Mouse (Mus musculus) CH12F3 (cell line): ENCODE measurements around the gene Llph.
"Not testable (repeated sequence)": the region's sequence is repeated elsewhere in the genome, so short reads cannot be mapped to it uniquely, and the experiment has no call there.

ENCODE experiments used
- in situ Hi-C: fragments of 300-500 bp; cut with MboI; formaldehyde crosslinking; loops from 2 replicates; pipeline ENCODE4 v1.14.3; 2020; ENCODE audit warnings: low sequenced_read_pairs

Gene Llph

GRCm38 (mm10) chr10:120226871-120227661 is at the start of gene Llph:
Llph (plus strand) TSS chr10:120227070.
- in situ Hi-C loops: loop anchor here (25.0 kb wide), 2 partner anchors 635 to 1035 kb away; no protein-coding TSS in a partner anchor

DNA sequence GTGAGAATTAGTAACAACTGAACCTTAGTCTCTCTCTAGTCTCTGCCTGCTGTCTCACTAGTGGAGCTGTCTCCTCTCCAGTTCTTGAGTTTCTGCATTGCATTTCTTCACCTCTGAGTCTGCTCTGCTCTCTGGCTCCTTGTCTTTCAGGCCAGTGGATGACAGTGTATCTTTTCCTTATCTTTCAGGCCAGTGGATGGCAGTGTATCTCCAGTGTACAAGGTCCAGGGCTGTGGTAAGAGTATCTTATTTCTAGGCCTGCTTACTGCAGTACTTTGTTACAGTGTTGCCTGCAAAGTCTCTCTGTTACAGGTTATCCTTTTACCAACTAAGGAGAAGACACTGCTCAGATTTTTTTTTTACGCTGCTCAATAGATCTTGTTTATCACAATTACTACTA is 44.0 kb upstream of the Llph start:
- in situ Hi-C loops: no loop called here

DNA sequence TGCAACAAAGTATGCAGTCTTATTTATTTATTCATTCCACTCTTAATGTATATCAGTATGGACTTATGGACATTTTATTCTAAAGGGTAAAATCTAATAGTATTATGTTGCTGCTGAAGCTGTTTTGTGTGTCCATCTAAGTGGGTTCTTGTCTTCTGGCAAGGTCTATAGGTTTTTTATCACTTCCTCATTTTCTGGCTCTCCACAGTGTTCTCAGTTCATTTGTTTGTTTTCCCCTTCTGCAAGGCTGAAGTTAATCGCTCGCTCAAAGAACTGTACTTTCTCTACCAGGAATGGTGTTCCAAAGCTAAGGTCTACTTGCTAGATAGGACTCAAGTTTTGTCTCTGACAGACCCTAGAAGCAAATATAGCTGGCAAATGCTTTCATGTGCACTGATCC is 43.5 kb upstream of the Llph start:
- in situ Hi-C loops: no loop called here

DNA sequence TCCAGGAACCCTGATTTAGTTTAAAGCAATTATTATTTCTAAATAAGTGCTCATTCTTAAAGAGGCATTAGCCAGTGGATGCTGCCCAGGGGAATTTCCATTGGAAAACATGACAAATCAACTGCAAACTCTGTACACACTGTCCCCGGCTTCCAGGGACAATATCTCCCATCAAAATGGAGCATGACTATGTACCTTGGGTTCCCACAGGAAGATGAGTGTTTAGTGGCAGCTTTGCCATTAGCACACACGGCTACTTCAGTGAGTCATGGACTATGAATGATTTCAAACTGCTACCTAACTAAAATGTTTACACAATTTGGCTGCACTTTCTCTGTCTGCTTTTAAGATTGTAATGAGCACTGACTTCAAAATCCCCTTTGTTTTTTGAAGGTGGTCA is 38.4 kb upstream of the Llph start:
- in situ Hi-C loops: no loop called here

- in situ Hi-C loops: no loop called here
Observed at GRCm38 (mm10) chr10:120189276-120189675, 37.6 kb upstream of the Llph start.

DNA sequence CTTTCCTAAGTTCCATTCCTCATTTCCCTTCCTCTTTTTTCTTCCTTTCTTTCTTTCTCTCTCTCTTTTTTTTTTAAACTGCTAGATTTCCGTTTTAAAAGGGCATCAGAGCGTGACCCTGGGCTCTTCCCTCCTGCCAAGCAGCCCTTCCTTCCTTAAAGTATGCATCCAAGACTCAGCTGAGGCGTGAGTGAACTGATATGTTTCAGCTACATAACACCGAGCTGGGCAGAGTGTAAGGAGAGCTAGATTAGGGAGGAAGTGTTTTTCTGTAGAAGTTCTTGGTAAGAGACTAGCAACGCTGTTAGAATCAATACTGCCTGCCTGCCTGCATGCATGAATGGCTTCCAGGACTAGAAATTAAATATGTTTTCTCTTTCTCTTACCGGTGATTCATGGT is 37.1 kb upstream of the Llph start:
- in situ Hi-C loops: no loop called here

DNA sequence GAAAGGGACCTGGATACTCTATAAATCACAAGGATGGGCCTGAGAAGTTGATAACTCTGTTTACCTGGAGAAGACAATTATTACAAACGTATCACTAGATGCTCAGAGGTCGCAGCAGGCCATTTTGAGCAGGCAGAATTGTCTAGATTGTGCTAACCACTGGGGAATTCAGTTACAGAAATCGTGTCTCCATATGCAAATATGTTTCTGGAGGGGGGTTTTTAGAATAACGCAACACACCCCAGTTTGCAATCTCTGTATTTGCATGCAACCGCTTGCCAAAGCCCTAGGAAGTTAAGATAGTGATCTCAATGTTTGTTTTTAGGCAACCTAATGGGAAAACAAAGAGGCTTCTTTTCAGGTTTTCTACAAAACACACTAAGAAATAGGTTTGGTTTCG is 35.7 kb upstream of the Llph start:
- in situ Hi-C loops: no loop called here

- in situ Hi-C loops: no loop called here
Observed at GRCm38 (mm10) chr10:120192278-120192677, 34.6 kb upstream of the Llph start.

DNA sequence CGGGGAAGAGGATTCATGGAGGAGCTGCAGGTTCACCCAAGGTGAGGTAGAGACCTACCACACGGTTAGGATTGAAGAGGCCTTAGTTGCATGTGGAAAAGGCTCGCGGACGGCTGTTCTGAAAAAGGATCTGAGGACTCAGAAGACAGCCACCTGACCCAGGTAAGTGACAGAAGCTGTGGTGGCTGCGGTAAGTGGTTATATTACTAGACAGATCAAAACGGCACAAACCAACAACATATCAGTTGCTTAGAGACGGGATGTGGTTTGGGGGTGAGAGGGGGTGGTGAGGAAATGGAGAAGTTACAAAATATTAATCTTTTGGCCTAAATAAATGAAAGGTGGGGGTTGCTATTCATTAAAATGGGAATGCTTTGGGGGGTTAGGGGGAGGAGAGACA is 33.6 kb upstream of the Llph start:
- in situ Hi-C loops: no loop called here

- in situ Hi-C loops: no loop called here
Observed at GRCm38 (mm10) chr10:120197061-120197835, 29.6 kb upstream of the Llph start.

DNA sequence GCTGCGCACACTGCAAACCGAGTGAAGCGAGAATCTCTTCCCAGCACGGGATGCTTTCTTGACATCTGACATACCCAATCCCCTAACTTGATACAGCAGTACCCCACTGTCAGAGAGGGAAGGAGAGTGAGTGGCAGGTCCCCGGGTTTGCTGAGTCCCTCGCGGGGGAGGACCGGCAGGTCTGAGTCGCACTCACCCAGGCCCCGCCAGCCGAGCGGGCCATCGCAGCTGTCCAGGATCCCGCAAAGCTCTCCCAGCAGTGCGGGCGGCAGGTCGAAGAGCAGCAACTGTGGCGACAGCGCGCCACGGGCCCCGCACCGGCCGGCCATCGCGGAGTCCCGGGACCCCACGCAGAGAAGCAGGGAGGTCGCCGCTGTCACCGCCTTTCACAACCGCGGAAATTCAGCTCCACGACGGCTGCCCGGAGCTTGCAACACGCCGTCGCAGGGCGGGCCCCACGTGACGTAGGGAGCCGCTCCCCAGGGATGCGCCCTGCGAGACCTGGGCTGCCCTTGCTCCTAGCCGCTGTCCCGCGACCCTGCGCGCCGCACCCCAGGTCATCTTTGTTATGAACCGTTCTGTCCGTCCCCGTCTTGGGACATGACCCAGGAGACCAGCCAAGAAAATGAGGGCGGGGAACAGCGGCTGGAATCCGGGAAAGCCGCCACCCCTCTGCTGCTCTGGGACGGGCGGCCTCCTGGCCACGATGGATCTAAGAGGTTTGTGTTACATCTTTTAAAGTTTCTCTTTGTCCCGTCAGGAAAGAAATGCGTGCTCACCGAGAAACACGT is 25.5 kb upstream of the Llph start, which contains the start of gene Tmbim4:
Gene Tmbim4, plus strand, starts transcription at position 460 of the 791 bp plus-strand sequence.
- in situ Hi-C loops: no loop called here

- in situ Hi-C loops: no loop called here
Observed at GRCm38 (mm10) chr10:120201961-120202402, 24.9 kb upstream of the Llph start, which contains the start of gene Irak3. Irak3 (minus strand) TSS chr10:120202130.

- in situ Hi-C loops: no loop called here
Observed at GRCm38 (mm10) chr10:120202467-120203250, 24.2 kb upstream of the Llph start.

DNA sequence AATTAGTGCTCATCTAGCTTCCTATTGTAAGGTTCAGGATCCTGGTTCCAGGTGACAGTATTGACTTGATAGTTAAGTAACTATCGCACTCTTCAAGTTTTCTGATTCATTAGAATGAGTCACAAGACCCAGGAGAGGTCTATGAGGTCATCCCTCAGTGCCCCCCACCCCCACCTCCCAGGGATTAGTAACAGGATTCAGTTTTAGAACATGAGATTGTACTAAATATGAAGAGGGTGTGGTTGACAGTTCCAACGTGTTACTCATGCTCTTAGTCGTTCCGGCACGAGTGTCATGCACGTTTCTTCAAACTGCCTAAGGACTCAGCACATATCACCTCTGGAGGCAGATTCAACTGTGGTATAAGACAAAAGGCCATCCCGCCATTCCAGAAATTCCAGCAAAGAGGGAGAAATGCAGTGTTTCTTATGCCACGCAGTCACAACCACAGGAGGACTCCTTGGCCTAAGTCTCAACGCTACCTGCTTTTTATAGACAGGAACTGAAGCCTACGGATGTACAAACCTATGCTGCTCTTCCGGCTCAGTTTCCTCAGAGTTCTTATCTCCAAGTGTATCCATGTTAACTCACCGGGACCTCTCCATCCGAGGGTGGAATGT is 22.2 kb upstream of the Llph start:
- in situ Hi-C loops: no loop called here

DNA sequence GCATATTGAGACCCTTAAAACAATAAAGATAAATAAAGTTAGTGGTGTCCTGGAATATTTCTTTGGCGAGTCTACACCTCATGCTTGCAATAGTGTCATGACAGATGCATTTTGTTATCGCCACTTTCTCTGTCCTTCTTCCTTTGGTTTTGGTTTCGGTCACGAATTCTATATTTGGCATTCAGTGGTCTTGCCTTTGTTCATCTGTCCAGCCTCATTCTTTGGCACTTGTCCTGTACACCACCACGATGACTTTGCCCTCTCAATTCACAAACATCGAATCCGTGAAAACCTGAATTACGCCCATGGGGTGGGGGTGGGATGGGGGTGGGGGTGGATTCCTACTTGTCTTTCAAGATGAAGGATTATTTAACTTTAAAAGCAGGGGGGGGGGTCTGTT is 18.9 kb upstream of the Llph start:
- in situ Hi-C loops: no loop called here

DNA sequence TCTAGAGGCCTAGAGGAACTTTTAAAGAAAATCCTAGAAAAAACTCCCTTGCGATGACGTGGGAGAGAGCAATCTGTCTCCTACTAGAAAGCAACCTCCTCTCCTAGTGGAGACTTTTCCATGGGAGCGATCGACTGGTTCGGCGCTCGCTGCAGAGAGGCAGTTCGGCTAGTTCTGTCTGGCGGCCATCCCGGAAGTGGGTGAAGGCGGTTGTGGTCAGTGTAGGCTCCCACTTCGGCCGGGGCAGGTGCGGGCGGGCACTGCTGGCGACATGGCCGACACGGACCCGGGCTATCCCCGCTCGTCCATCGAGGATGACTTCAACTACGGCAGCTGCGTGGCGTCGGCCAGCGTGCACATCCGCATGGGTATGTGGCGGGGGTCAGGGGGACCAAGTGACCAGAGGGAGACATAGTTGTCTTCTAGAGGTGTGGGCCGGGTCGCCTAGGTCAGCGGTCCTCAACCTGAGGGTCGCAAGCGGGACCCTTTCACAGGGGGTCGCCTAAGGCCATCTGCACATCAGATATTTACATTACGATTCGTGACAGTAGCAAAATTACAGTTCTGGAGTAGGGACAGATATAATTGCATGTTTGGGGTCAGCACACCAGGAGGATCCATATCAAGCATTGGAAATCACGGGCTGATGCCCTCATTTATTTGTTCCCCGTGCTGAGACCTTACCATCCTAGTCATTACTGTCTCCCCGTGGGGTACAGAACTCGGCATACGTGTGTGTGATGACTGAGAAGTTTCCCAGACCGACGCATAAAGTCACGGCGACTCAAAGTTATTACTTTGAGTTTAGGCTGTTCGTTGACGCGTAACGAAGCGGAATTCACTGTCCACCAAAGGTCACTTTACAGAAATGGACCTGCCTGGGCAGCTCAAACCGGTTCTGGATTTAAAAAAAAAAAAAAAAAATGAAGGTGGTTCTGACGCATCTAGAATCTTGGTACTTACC is 18.0 kb upstream of the Llph start:
- in situ Hi-C loops: no loop called here

- in situ Hi-C loops: no loop called here
Observed at GRCm38 (mm10) chr10:120209539-120209925, 17.3 kb upstream of the Llph start.

DNA sequence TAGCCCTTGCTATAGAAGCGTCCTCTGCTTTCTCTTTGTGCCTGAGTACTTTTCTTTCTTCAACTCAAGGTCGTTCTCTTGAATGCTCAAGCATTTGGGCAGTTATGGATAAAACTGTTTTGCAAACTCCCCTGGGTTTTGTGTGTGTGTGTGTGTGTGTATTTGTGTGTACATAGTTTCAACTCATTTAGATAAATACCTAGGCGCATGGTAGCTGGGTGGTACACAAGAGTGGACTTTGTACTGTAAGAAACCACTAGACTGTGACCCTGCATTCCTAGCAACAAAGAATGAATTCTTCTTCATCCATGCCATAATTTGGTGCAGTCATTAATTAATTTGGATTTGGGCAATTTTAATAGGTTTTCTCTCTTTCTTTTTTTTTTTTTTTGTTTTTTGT is 16.8 kb upstream of the Llph start:
- in situ Hi-C loops: no loop called here

GRCm38 (mm10) chr10:120217099-120217498 is 9.8 kb upstream of the Llph start:
- in situ Hi-C loops: not testable (repeated sequence)
